Mouse (Mus musculus): ENCODE measurements around the gene Mettl3.

The Mettl3 gene

DNA sequence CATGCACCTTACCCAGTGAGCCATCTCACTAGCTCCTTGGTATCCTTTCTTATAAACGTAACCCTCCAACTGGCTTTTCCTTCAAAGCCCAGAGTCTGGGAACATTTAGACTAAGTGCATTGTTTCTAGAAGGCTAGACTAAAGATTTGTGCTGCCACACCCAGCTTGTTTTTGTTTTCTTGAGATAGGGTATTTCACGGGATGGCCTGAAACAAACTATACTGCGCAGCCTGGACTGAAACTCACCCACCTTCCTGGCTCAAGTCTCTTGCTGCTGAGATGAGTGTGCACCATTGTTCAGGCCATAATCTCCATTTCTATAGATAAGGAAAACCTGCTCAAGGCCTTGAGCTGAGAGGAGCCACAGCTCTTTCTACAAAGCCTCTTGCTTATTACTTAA is 20.7 kb downstream of the Mettl3 start:
- no peak for DNase-seq (ENCODE audit: low spot score)

DNA sequence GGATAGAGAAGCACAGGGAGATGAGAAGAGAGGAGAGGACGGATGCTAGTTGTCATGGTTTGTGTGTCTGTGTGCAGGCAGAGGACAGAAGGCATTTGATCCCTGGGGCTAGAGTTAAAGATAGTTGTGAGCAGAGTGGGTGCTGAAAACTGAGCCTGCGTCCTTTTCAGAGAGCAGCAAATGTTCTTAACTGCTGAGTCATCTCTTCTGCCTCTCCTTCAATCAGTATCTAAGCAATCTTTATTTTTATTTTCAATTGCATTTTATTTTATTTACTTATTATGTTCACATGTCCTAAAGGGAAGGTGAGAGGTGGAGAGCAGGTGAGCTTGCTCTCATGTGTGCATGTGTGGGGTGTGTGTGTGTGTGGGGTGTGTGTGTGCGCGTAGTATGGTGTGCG is 21.3 kb downstream of the Mettl3 start:
- no peak for DNase-seq (ENCODE audit: low spot score)

DNA sequence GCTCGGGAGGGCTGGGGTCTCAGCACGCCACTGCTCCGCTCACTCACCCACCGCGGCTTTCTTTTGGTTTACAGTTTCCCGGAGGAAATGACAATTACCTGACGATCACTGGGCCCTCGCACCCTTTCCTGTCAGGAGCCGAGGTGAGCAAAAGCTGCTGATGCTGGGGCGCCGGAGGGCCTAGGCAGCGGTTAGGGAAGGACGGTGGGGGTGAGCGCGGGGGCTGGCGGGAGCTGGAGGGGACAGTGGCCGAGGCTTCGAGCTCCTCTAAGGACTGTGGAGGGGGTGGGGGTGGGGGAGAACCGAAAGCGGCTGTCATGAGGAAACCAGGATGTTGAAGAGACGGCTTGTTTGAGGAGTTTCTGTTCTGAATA is 25.2 kb downstream of the Mettl3 start:
- DNase-seq (ENCODE audit: low spot score) = no peak

DNA sequence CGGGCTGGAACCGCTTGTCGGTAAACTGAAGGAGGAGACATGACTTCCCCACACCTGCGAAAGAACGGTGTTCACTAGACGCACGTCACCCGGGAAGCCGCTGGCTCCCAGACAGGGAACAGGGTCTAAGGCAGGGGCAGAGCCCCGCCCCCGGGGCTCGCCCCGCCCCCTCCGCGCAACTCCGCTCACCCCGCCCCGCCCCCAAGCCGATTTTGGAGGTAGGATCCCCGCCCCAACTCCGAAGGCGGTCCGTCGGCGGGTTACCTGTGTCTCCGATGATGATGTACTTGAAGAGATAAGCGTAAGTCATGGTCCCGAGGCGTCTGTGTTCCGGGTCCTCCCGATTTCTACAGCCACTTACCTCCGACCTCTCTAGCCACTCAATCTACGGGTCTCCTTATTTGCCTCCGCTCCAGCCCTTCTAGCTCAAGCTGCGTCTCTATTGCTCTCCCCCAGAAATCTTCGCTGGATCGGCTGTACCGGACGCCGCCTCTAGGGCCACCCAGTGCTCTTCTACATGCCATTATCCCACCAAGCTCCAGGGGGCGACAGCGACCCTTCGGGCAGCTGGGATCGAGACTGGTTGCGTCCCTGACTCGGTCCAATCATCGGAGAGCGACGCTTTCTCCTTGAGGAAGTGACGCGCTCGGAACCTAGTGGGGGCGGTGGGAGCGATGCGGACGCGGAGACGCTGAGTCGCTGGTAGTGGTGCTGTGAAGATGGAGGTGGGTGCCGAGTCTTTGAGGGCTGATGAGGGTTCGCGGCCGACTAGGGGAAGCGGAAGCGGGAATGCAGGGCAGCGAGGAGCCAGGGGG is 25.8 kb downstream of the Mettl3 start, which contains the start of the genes Tox4 and Rab2b:
TSS of gene Tox4 (plus strand) at position 215 of the 815 bp plus-strand sequence.
TSS of gene Rab2b (minus strand) at position 614 of the 815 bp plus-strand sequence.
- DNase-seq (ENCODE audit: low spot score) = peak; percentile 98

- no peak for DNase-seq (ENCODE audit: low spot score)
Observed at GRCm38 (mm10) chr14:52277210-52277609, 27.7 kb downstream of the Mettl3 start.

GRCm38 (mm10) chr14:52272781-52273180 is 32.1 kb downstream of the Mettl3 start:
- no peak for DNase-seq (ENCODE audit: low spot score)

GRCm38 (mm10) chr14:52257484-52258213 is 47.3 kb downstream of the Mettl3 start, which contains the start of gene Chd8:
TSS of gene Chd8 (minus strand) at chr14:52257780.
- peak; percentile 98 for DNase-seq (ENCODE audit: low spot score)

GRCm38 (mm10) chr14:52256311-52257175 is 48.4 kb downstream of the Mettl3 start:
- peak; percentile 7 for DNase-seq (ENCODE audit: low spot score)

DNA sequence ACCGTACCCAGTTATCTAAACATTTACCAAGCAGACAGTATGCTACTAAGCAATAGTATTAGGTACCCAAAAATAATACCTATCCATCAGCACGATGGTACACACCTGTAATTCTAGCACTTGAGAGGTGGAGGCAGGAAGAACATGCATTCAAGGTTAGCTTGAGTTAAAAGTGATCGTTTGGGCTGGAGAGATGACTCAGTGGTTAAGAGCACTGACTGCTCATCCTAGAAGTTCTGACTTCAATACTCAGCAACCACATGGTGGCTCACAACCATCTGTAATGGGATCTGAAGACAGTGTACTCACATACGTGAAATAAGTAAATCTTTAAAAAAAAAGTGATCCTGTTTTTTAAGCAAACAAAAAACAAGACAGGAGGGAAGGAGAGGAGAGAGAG is 58.8 kb downstream of the Mettl3 start:
- DNase-seq (ENCODE audit: low spot score) = no peak

Data from lung, postnatal 25 days (tissue).